Mouse (Mus musculus): Measurements from ENCODE around the gene Riiad1. TPM values are rescaled to one million over a fixed set of nuclear protein-coding genes. Genes with fewer than 3 reads are reported as not detected.

Gene Riiad1
- polyA plus RNA-seq, 1 experiment from 2014 or later, result 3.5 TPM

DNA sequence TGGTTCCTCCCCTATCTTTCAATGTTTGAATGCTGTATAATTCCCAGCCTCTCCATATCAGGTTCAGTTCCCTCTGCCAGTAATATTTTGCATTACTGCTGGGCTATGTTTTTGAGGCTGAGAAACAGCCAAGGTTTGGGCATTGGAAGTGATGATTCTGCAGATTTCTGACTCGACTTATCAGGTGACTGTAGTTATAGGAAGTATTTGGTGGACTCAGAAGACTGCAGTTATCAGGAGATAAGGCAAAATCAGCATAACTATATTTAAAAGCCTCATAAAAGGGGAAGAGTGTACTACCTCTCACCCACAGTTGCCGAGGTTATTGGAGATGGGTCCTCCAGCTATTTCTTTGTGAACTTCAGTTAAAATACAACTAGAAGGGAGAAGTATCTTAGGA, 49.2 kb downstream of the Riiad1 start:
- TF ChIP-seq CTCF (IDR thresholded peaks at IDR 0.05; ENCODE audit: low read depth), result no peak
- Histone ChIP-seq H3K27me3 (replicated peaks; ENCODE audit: control insufficient read depth, insufficient read depth, low read length) (no peaks in the 10 kb centered on the region), H3K27ac (ENCODE audit: low read depth, low read length) (no peak overlapping the region), H3K36me3 (ENCODE audit: control insufficient read depth, insufficient read depth) (no peaks in the 10 kb centered on the region), H3K4me3 (ENCODE audit: low read depth, low read length) (no peak overlapping the region), H3K4me2 (replicated peaks; ENCODE audit: low read depth) (no peak overlapping the region), H3K9ac (ENCODE audit: low read depth, low read length) (no peak overlapping the region), H3K4me1 (replicated peaks; ENCODE audit: control insufficient read depth, insufficient read depth, low read length) (no peaks in the 10 kb centered on the region), H3K9me3 (ENCODE audit: control insufficient read depth) (no peaks in the 10 kb centered on the region)
- 33% methylated on average over 2 of the region's 2 CpGs for WGBS
- no peak for ATAC-seq

Other genes starting within 250 kb of the Riiad1 start
- gene Gm4778, start 216.3 kb downstream of the Riiad1 start, polyA plus RNA-seq (2015; fragmentation: Nextera tagmentation; extraction: Ambion mirVana), result not detected in 2 replicates
- gene Them4, start 170.3 kb downstream of the Riiad1 start, polyA plus RNA-seq (2015; fragmentation: Nextera tagmentation; extraction: Ambion mirVana), result 18.0 and 19.8 TPM in 2 replicates
- not detected in 2 replicates for gene Them5, start 138.2 kb downstream of the Riiad1 start, polyA plus RNA-seq (2015; fragmentation: Nextera tagmentation; extraction: Ambion mirVana)
- 0.65 and 0.87 TPM in 2 replicates for gene C2cd4d, start 117.9 kb downstream of the Riiad1 start, polyA plus RNA-seq (2015; fragmentation: Nextera tagmentation; extraction: Ambion mirVana)
- 25.5 and 32.1 TPM in 2 replicates for gene Rorc, start 107.5 kb downstream of the Riiad1 start, polyA plus RNA-seq (2015; fragmentation: Nextera tagmentation; extraction: Ambion mirVana)
- gene Lingo4, start 81.8 kb downstream of the Riiad1 start, polyA plus RNA-seq (2015; fragmentation: Nextera tagmentation; extraction: Ambion mirVana), result 0.68 and 0.86 TPM in 2 replicates
- 5.6 and 6.2 TPM in 2 replicates for gene Tdrkh, start 67.1 kb downstream of the Riiad1 start, polyA plus RNA-seq (2015; fragmentation: Nextera tagmentation; extraction: Ambion mirVana)
- 33.5 and 35.2 TPM in 2 replicates for gene Mrpl9, start 37.0 kb downstream of the Riiad1 start, polyA plus RNA-seq (2015; fragmentation: Nextera tagmentation; extraction: Ambion mirVana)
- gene Oaz3, start 36.4 kb downstream of the Riiad1 start, polyA plus RNA-seq (2015; fragmentation: Nextera tagmentation; extraction: Ambion mirVana), result 0.35 and 0.56 TPM in 2 replicates
- 12.2 and 12.8 TPM in 2 replicates for gene Celf3, start 2.0 kb downstream of the Riiad1 start, polyA plus RNA-seq (2015; fragmentation: Nextera tagmentation; extraction: Ambion mirVana)
- 20.9 and 26.5 TPM in 2 replicates for gene Snx27, start 102.4 kb upstream of the Riiad1 start, polyA plus RNA-seq (2015; fragmentation: Nextera tagmentation; extraction: Ambion mirVana)
- not detected in 2 replicates for gene Gm10972, start 162.8 kb upstream of the Riiad1 start, polyA plus RNA-seq (2015; fragmentation: Nextera tagmentation; extraction: Ambion mirVana)
- 10.9 and 12.0 TPM in 2 replicates for gene Tuft1, start 178.5 kb upstream of the Riiad1 start, polyA plus RNA-seq (2015; fragmentation: Nextera tagmentation; extraction: Ambion mirVana)
- gene Selenbp2, start 213.2 kb upstream of the Riiad1 start, polyA plus RNA-seq (2015; fragmentation: Nextera tagmentation; extraction: Ambion mirVana), result 2.7 and 2.9 TPM in 2 replicates

All from intestine, postnatal 0 days (tissue).